Mouse (Mus musculus): ENCODE measurements around the gene Pycr2.

The Pycr2 gene

DNA sequence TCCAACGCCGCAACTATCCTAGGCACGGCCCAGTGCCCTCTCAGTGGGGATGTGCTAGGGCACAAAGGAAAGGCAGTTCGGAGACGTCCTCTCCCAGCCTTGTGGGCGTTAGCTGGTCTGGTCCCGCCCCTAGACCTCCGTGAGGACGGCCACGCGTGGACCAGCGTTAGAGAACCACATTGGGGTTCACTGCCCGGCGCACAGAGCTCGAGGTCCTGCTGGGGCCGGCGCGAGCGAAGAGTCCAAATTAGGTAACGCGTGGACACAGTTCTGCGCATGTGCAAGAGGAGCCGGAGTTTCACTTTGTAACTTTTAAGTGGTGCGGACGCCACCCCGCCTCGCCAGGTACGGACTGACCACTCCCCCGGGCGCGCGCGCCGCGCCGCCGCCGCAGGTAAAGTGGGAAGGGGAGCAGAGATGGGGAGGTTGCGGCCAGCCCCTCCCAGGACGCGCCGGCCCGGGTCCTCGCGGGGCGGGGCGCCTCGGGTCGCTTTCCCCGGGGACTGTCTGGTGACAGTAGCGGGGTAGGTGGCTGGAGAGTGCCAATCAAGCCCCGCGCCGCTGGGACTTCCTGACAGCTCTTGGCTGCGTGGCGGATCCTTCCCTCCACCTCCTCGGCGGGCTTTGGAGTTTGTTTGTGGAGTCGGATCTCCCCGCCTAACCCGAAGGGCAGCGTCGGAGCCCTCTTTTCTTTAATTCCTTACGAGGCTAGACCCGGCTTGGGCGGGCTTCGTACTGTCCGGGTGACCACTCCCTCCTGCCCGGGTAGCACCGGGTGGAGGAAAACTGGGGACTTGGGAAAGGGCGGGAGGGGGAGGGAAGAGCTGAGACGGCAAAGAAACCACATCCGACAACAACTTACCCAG is 38.3 kb downstream of the Pycr2 start, which contains the start of gene Tmem63a:
Gene Tmem63a, plus strand, starts transcription at position 179 of the 866 bp plus-strand sequence.
- peak; percentile 85 for DNase-seq

DNA sequence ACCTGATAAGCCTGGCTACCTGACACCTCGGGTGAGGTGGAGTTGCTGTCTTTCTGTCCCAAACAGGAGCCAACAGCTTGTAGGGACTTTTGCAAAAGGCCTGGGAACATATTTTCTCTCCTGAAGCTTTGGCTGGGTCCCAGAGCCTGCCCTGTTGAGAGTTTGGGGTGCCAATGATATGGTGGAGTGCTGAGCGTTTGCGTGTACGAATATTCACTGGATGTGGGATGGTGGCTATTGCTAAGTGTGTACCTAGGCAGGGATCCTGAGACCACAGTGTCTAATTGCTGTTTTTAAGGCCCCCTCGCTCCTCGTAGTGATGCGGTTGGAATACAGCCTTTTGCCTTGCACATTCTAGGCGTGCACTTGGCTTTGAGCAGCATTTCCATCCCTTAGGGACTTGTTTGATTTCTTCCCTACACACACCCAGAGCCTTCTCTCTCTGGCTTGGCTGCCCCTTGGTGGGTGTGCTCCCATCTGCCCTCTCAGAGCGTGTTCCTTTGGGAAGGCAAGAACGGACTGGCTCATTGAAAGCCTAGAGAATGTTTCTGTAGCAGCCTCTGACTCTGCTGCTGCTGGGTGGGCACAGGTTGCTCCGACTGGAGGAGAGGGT is 39.0 kb downstream of the Pycr2 start:
- DNase-seq, result no peak

DNA sequence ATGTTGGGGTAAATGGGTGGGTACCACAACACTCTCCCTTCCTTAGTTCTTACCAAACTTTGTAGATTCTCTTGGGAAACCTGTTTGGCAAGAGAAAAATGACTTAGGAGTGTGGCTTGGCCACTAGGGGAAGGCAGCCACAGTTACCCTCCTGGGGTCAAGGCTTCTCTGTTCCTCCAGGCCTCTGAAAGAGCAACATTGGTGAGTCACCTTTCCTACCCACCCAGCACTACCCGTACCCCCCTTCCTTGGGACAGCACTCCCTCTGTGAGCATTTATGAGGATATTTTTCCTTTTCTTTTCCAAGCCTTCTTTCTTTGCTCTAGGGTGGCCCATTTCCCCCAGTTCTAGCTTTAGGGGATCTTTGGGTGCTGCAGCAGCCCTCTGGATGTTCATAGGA is 39.8 kb downstream of the Pycr2 start:
- no peak for DNase-seq

DNA sequence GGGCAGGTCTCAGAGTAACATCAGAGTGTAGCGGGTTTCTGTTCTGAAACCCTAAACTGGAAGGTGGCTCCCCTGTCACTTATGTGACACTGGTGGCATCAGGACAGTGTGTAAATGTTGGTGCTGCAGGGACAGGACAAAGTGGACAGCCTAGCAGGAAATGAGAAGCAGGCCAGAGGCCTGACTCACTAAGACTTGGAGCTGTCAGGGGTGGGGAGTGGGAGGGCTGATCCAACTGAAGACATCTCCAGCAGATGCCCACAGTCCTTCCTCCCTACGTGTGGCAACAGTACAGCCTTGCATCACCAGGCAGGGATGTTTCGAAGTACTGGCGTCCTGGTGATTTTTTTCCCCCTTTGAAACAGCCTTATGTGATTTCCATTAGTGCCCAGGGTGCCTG is 40.5 kb downstream of the Pycr2 start:
- no peak for DNase-seq

DNA sequence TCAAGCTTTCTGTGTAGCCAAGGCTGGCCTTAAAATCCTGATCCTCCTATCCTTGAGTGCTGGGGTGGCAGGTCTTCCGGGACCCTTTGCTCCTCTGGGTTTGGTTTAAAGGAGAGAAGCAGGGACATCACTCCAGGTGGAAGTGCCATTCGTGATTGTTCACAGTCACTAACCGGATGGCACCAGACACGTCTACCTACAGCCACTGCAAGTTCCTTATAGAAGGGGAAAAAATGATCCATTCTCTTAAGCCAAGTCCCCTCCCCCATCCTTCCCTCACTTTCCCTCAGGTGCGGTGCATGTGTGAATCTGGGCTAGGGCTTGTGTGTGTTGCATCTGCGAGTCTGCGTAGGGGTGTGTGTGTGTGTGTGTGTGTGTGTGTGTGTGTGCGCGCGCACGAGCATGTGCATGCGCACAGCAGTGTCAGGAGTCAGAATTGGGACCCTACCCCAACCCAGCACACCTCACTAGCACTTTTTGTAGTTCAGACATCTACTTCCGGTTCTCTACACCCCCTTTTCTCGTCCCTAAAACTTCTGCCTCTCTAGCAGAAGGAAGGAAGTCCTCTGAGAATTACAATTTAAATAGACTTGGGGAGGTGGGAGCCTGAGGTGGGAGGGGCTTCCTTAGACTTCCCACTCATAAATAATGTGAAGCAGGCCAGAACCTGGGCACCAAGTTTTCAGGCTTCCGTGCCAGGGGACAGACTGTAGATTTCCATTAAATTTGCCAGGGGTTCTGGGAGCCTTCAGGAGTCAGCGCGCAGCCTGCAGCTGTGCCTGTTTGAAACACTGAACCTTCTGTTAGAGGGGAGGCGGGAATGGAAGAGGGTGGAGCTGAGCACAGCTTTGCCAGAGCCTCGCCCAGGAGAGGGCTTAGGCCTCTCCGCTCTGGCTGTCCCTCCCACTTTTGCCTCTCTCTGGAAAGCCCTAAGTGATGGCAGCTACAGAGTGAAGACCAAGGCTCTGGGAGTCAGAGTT is 41.2 kb downstream of the Pycr2 start:
- DNase-seq, result peak; percentile 45

DNA sequence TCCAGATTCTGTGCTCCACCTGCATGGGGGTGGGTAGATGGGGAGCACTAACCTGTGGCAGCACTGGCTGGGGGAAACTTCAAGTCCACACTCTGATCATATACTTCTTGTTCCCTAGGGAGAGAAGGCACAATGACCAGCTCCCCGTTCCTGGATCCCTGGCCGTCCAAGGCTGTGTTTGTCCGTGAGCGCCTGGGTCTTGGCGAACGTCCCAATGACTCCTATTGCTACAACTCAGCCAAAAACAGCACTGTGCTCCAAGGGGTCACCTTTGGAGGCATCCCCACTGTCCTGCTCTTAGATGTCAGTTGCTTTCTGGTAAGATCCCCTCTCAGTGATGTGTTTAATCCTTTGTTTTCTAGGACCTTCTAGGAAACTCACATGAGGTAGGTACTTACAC is 42.4 kb downstream of the Pycr2 start:
- no peak for DNase-seq

DNA sequence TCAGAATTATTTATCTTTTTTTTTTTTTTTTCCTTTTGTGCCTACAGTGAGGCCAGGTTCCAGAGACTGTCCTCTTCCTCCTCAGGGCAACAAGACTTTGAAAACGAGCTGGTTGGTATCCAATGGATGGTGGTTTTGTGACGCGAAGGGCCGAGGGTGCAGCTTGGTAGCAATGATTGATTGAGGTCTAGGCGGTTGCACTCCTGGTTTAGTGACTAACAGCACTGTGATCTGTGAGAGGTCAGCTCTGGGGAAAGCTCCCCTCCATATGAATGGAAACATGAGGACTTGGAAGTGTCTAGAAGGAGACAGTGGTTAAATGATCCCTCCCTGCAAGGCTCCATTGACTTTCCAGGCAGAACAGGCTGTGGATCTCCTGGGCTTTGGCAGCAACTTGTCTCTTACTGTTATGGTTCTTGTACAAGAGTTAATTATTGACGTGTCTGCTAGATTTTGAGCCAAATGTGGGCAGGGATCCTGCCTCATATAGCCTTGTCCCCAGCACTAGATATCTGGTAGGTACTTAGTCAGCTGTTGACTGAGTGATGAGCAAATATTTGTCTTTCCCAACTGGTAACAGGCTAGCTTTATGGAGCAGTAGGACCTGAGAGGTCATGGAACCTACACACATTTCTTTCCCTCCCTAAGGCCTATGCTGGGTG is 48.1 kb downstream of the Pycr2 start:
- DNase-seq, result peak; percentile 67

DNA sequence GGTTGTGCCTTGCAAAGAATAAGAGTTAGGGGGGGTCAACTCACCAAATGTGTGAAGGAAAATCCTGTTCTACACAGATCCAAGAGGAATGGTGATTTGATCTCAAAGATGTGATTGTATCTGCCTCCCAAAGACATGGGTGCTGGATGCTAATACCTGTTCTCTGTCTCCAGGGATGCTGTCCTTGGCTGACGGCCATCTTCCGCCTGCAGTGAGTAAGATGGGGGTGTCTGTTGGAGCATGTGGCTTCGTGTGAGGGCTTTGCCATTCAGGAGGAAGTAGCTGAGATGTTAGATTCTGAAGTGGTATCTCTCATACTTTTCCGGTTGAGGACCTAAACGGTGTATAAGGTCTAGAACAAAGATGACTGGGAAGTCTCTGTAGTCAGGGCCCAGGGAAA is 48.7 kb downstream of the Pycr2 start:
- DNase-seq, result no peak

DNA sequence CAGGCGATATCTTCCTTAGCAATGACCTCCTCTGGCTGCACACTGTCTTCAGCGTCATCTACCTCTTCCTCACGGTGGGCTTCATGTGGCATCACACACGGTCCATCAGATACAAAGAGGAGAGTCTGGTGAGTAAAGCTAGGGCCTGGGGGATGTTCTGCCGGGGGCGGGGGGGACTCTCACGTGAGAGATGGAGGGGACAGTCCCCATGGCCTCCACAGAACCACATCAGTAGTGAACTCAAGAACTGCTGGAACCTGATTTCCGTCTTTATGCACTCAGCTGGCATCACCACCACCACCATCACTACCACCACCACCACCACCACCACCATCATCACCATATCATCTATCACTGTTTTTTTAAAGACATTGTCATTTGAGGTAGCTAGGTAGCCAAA is 52.3 kb downstream of the Pycr2 start:
- no peak for DNase-seq

DNA sequence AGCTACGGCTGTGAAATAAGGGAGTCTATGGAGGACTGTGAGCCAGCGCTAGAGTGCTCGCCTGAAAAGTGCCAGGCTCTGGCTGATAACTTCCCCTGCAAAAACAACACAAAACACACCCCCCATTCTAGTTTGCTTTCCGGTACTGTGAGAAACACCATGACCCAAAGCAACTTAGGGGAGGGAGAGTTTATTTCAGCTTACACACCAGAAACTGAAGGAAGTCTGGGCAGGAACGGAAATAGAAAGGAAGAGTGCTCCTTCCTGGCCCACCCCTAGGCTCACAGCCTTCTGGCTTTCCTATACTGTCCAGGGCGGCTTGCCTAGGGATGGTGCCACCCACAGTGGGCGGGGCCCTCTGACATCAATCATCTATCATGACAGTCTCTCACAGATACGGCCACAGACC is 52.9 kb downstream of the Pycr2 start:
- DNase-seq, result peak; percentile 73

All from kidney, adult 11 months (tissue).